Mouse (Mus musculus) ES-E14 (cell line): Measurements from ENCODE around the gene Gm10964.

Experiments used
- CHD2 ChIP-seq: IDR thresholded peaks from 2 replicates; pipeline ENCODE4 v1.6.1; 2014; ENCODE audit warnings: mild to moderate bottlenecking, low read depth, low read length, inconsistent platforms
- HCFC1 ChIP-seq: IDR thresholded peaks from 2 replicates; pipeline ENCODE4 v1.6.1; 2012; ENCODE audit warnings: low read length, inconsistent platforms, borderline replicate concordance; ENCODE audit not compliant: insufficient read depth
- MAFK ChIP-seq: IDR thresholded peaks from 2 replicates; pipeline ENCODE4 v1.6.1; 2014; ENCODE audit warnings: mild to moderate bottlenecking, low read depth, low read length, inconsistent platforms; ENCODE audit not compliant: insufficient read depth
- ZC3H11A ChIP-seq: IDR thresholded peaks from 2 replicates; pipeline ENCODE4 v1.6.1; 2012; ENCODE audit warnings: low read depth, mild to moderate bottlenecking, inconsistent platforms, low read length, borderline replicate concordance
- ZNF384 ChIP-seq: IDR thresholded peaks from 2 replicates; pipeline ENCODE4 v1.6.1; 2012; ENCODE audit warnings: low read depth, low read length, inconsistent platforms

DNA sequence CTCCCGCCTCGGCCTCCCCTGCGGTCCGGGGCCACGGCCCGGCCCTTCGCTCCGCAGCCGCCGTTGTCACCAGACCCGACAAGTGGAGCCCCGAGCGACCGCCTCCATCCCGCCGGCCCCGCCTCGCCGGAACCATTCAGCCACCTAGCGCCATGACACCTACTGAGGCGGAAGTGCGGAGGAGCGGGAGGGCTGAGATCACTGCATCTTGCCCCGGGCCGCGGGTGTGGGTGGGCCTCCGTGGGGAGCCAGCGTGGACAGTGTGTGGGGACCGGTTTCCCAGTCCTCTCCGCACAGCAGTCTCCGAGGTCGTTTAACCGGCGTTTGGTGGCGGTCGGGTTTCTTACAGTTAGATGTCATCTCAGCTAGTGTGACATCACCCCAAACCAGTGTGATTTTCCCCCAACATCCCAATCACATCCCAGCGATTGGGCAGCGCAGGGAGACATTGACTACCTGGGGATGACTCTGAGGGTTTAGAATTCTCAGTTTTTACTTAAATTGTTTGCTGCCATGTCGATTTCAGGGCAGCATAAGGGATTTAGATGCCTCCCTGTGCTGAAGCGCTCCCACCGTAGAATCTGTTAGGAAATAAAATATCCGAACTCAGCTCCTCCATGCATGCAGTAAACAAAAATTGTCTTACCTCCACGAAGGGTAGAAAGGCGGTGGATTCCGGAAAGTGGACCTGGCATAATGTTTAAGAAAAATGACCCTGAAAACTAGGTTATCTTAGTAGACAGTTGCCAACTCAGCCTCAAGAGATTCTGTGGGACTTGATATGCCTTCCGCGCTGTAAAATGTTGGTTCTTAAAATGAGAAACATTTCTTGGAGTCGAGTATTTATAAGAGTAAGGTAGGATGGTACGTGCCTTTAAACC lies 52.3 kb downstream of the Gm10964 start, which contains the start of gene Hipk1:
- TF ChIP-seq HCFC1 (peak; percentile 68), MAFK (no peak), ZC3H11A (no peak), CHD2 (no peak), ZNF384 (no peak)
